In genomic region chr17:22035594-22035993, GRCm38 (mm10) we compare ENCODE assay signal across 7 mouse cellular contexts.
DNase-seq lines count a peak whose midpoint lies in the region; ATAC-seq and TF ChIP-seq lines count a peak whose summit lies in the region.
"Not testable (repeated sequence)": the region's sequence is repeated elsewhere in the genome, so short reads cannot be mapped to it uniquely, and the experiment has no call there.

No protein-coding gene starts in this region.

- H3K36me3 ChIP-seq in E14TG2a.4 (ENCODE audit: insufficient read depth, low read length); forebrain, postnatal 0 days (ENCODE audit: insufficient read depth); intestine, postnatal 0 days (ENCODE audit: control insufficient read depth, insufficient read depth); limb, embryonic 11.5 days (ENCODE audit: control insufficient read depth, insufficient read depth, low read length): not testable (repeated sequence)

- not testable (repeated sequence) for H3K27me3 ChIP-seq in E14TG2a.4 (ENCODE audit: insufficient read depth, low read length); forebrain, postnatal 0 days (ENCODE audit: insufficient read depth, low read length); intestine, postnatal 0 days (replicated peaks; ENCODE audit: control insufficient read depth, insufficient read depth, low read length); limb, embryonic 11.5 days (ENCODE audit: control insufficient read depth, insufficient read depth, low read length)

- 0 out of 2 replicates have a peak, but pooled peaks have one; percentile 5 for TF ChIP-seq CTCF in E14TG2a.4 (conservative IDR thresholded peaks at IDR 0.05; ENCODE audit: low read length)
- peak; percentile 22; the same call in 1 of the 2 replicates for TF ChIP-seq CTCF in forebrain, postnatal 0 days (IDR thresholded peaks at IDR 0.05; ENCODE audit: low read depth)
- TF ChIP-seq CTCF in intestine, postnatal 0 days (IDR thresholded peaks at IDR 0.05; ENCODE audit: low read depth) = peak; percentile 73

- WGBS in forebrain, postnatal 0 days = 38% methylated on average over 1 of the region's 1 CpGs
- WGBS in intestine, postnatal 0 days = 38% methylated on average over 1 of the region's 1 CpGs
- WGBS in limb, embryonic 11.5 days = 37% methylated on average over 1 of the region's 1 CpGs

- not testable (repeated sequence) for H3K4me3 ChIP-seq in E14TG2a.4 (replicated peaks; ENCODE audit: low read length); forebrain, postnatal 0 days (ENCODE audit: low read depth, low read length); intestine, postnatal 0 days (ENCODE audit: low read depth, low read length); limb, embryonic 11.5 days (ENCODE audit: low read depth, low read length)

- peak; percentile 7 to 41 for DNase-seq in adrenal gland, adult (ENCODE audit: inconsistent age in 2 of 2, low spot score in 1 of 2)
- peak; percentile 0 for DNase-seq in forebrain, postnatal 0 days
- DNase-seq in kidney, postnatal 4 days = peak; percentile 20 to 46
- peak; percentile 9 for DNase-seq in limb, embryonic 11.5 days (ENCODE audit: low spot score)
- DNase-seq in lung, postnatal 36 days = peak; percentile 36

- H3K27ac ChIP-seq in forebrain, postnatal 0 days (ENCODE audit: low read depth, low read length); intestine, postnatal 0 days (ENCODE audit: low read depth, low read length); limb, embryonic 11.5 days (replicated peaks; ENCODE audit: low read depth, low read length): not testable (repeated sequence)

- not testable (repeated sequence) for H3K4me1 ChIP-seq in E14TG2a.4 (replicated peaks; ENCODE audit: low read depth, low read length); forebrain, postnatal 0 days (ENCODE audit: insufficient read depth); intestine, postnatal 0 days (replicated peaks; ENCODE audit: control insufficient read depth, insufficient read depth, low read length); limb, embryonic 11.5 days (ENCODE audit: control insufficient read depth, insufficient read depth, low read length)

- not testable (repeated sequence) for ATAC-seq in forebrain, postnatal 0 days; intestine, postnatal 0 days; limb, embryonic 11.5 days (ENCODE audit: insufficient number of reproducible peaks, low FRiP score, low TSS enrichment, low read depth)

- not testable (repeated sequence) for H3K4me2 ChIP-seq in forebrain, postnatal 0 days (ENCODE audit: low read depth); intestine, postnatal 0 days (replicated peaks; ENCODE audit: low read depth); limb, embryonic 11.5 days (ENCODE audit: low read depth, severe bottlenecking)

- H3K9me3 ChIP-seq in E14TG2a.4 (ENCODE audit: low read length); forebrain, postnatal 0 days (ENCODE audit: low read length); intestine, postnatal 0 days (ENCODE audit: control insufficient read depth); limb, embryonic 11.5 days (ENCODE audit: control insufficient read depth, low read length): not testable (repeated sequence)

- H3K9ac ChIP-seq in forebrain, postnatal 0 days; intestine, postnatal 0 days (ENCODE audit: low read depth, low read length); limb, embryonic 11.5 days (ENCODE audit: low read length): not testable (repeated sequence)

Comparison
In these comparisons a context has a peak if more than half of its experiments do, and no peak if none do; other contexts are left out.
1. CTCF ChIP-seq: peak in every context shown above with its lines; median percentile 73 in intestine, postnatal 0 days; 22 in forebrain, postnatal 0 days; 5 in E14TG2a.4.